Mouse (Mus musculus): ENCODE data around the gene Cers4. TPM values are rescaled to one million over a fixed set of nuclear protein-coding genes. Genes with fewer than 3 reads are reported as not detected.

Gene Cers4
- polyA plus RNA-seq, 1 experiment from 2014 or later: 37.6 TPM

DNA sequence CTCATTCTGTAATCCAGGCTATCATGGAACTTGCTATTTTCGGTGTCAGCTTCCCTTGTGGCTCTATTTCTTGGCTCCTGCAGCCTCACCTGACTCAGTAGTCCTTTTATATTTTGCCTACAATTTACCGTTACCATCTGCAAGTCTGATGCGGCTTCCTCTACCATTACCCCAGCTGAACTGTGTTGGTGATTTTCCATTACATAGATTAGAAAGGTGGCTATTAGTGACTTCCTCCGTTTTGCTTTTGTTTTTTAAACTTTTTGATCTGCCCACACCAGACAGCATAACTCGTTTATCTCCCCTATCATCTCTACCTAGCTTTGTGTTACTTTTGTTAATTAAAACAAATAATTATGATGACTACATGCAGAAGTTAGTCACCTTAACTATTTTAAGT, 14.7 kb downstream of the Cers4 start:
- H3K9me3 ChIP-seq: no peaks in the 10 kb centered on the region
- no peak overlapping the region for H3K27ac ChIP-seq
- H3K9ac ChIP-seq (replicated peaks): no peak overlapping the region
- peaks cover 2% of the 10 kb centered on the region; the same call in 1 of the 2 replicates for H3K36me3 ChIP-seq
- no peak for ATAC-seq
- peaks cover 17% of the 10 kb centered on the region for H3K4me1 ChIP-seq (replicated peaks)
- WGBS: 85% methylated on average over 5 of the region's 5 CpGs
- H3K4me3 ChIP-seq (replicated peaks): no peak overlapping the region
- H3K4me2 ChIP-seq (replicated peaks): no peak overlapping the region
- no peaks in the 10 kb centered on the region for H3K27me3 ChIP-seq

- Histone ChIP-seq H3K27me3 (no peaks in the 10 kb centered on the region), H3K9ac (replicated peaks) (no peak overlapping the region), H3K27ac (no peak overlapping the region), H3K36me3 (no peaks in the 10 kb centered on the region), H3K4me1 (replicated peaks) (peaks cover 18% of the 10 kb centered on the region), H3K4me2 (replicated peaks) (no peak overlapping the region), H3K9me3 (no peaks in the 10 kb centered on the region), H3K4me3 (replicated peaks) (no peak overlapping the region)
- ATAC-seq: no peak
- 86% methylated on average over 4 of the region's 4 CpGs for WGBS
Observed at GRCm38 (mm10) chr8:4510824-4511223, 18.0 kb downstream of the Cers4 start.

DNA sequence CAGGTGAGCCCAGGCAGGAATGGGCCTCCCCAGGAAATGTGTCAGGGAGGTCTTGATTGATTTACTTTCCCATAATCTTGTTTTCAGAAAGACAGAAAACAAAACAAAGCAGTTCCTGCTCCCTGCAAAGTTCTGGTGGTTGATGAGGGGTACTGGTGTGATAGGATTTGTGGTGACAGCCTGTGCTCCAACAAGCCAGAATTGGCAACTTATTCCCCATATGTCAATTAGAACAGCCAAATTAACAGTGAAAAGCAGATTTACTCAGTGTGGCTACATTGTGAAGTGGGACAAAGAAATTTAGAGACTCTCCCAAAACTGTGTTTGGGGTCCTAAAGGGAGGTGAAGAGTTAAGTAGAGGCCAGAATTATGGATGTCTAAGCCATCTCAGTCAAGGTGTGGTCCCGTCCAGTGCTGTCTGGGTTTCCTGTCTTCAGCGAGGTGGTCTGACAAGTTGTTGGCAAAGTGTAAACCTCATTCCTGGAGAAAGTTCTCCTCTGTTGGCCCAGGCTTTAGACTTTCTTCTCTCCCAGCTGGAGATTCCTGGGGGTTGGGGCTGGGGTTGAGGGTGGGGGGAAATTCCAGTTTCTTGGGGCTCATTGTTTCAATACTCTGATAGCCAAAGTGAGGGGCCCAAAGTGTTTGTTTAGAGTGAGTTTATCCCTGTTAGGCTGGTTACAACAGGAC, 18.7 kb downstream of the Cers4 start:
- no peak; the same call in 1 of the 2 replicates for ATAC-seq
- Histone ChIP-seq H3K4me3 (replicated peaks) (no peak overlapping the region), H3K9ac (replicated peaks) (no peak overlapping the region), H3K4me1 (replicated peaks) (peaks cover 18% of the 10 kb centered on the region), H3K4me2 (replicated peaks) (0 out of 2 replicates have a peak overlapping the region, but pooled peaks have one; percentile 2), H3K36me3 (no peaks in the 10 kb centered on the region), H3K27me3 (no peaks in the 10 kb centered on the region), H3K9me3 (no peaks in the 10 kb centered on the region), H3K27ac (peak overlapping the region; percentile 27)
- 17% methylated on average over 2 of the region's 2 CpGs for WGBS

DNA sequence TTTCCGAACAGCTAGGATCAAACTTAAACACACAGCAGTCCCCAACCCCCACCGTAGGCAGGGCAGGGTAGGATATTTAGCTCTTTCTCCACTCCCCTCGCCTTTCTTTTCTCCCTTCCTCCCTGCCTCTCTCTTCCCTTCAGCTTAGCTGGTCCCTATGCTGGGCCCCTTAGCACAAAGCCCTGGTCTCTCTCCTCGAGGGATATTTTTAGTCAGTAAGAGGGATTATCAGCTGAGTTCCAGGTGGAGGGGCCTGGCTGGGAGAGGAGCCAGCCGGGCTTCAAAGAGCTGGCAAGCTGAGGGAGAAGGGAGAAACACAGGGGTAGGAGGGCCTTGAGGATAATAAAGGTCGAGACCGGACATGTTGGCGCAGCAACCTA, 19.3 kb downstream of the Cers4 start:
- peak; percentile 83 for ATAC-seq
- Histone ChIP-seq H3K4me2 (replicated peaks) (0 out of 2 replicates have a peak overlapping the region, but pooled peaks have one; percentile 2), H3K4me1 (replicated peaks) (peaks cover 18% of the 10 kb centered on the region)

GRCm38 (mm10) chr8:4516162-4516561, 23.3 kb downstream of the Cers4 start:
- Histone ChIP-seq H3K27ac (no peak overlapping the region), H3K9ac (replicated peaks) (no peak overlapping the region), H3K4me2 (replicated peaks) (no peak overlapping the region), H3K4me1 (replicated peaks) (peaks cover 14% of the 10 kb centered on the region), H3K27me3 (no peaks in the 10 kb centered on the region), H3K4me3 (replicated peaks) (no peak overlapping the region), H3K36me3 (peaks cover 43% of the 10 kb centered on the region), H3K9me3 (no peaks in the 10 kb centered on the region)
- ATAC-seq: no peak
- 86% methylated on average over 2 of the region's 2 CpGs for WGBS

More for the DNA sequence above, 19.3 kb downstream of the Cers4 start:
- no peaks in the 10 kb centered on the region for H3K27me3 ChIP-seq
- 2% methylated on average over 8 of the region's 8 CpGs for WGBS
- peaks cover 5% of the 10 kb centered on the region for H3K36me3 ChIP-seq
- H3K27ac ChIP-seq: peak overlapping the region; percentile 27
- H3K9ac ChIP-seq (replicated peaks): no peak overlapping the region
- no peaks in the 10 kb centered on the region for H3K9me3 ChIP-seq
- no peak overlapping the region for H3K4me3 ChIP-seq (replicated peaks)

DNA sequence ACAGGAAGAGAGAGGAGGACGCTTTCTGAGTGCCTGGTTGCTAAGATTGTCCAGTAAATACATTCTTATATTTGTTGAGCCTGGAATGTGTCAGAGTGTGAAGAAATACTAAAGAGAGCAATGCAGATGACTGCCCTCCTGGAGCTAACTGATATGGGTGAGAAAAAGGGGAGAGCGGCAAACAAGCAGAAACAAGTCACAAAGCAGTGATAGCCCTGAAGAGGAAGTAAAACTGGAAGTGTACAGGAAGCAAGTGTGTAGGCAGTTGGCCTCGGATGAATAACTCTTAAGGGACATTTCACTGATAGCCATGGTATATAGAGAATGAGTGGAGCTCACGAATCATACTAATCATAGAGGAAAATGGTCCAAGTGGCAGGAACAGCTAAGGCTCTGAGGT, 28.6 kb downstream of the Cers4 start:
- Histone ChIP-seq H3K4me1 (replicated peaks) (no peaks in the 10 kb centered on the region), H3K27ac (no peak overlapping the region), H3K27me3 (no peaks in the 10 kb centered on the region), H3K4me2 (replicated peaks) (no peak overlapping the region), H3K9me3 (no peaks in the 10 kb centered on the region), H3K36me3 (peaks cover 71% of the 10 kb centered on the region), H3K4me3 (replicated peaks) (no peak overlapping the region), H3K9ac (replicated peaks) (no peak overlapping the region)
- 93% methylated on average over 4 of the region's 4 CpGs for WGBS
- no peak for ATAC-seq

GRCm38 (mm10) chr8:4523525-4523924, 30.7 kb downstream of the Cers4 start:
- 95% methylated on average over 10 of the region's 10 CpGs for WGBS
- ATAC-seq: no peak
- peaks cover 52% of the 10 kb centered on the region for H3K36me3 ChIP-seq

More at GRCm38 (mm10) chr8:4523525-4523924, 30.7 kb downstream of the Cers4 start:
- Histone ChIP-seq H3K9ac (replicated peaks) (no peak overlapping the region), H3K4me3 (replicated peaks) (no peak overlapping the region), H3K4me1 (replicated peaks) (no peaks in the 10 kb centered on the region), H3K27me3 (no peaks in the 10 kb centered on the region), H3K4me2 (replicated peaks) (no peak overlapping the region), H3K9me3 (no peaks in the 10 kb centered on the region), H3K27ac (no peak overlapping the region)

Other genes with a start within 250 kb of the Cers4 start
- 8.0 and 8.5 TPM in 2 replicates for gene Tgfbr3l, start 244.8 kb upstream of the Cers4 start, polyA plus RNA-seq (2015; fragmentation: Nextera tagmentation; extraction: Ambion mirVana)
- 62.7 and 64.1 TPM in 2 replicates for gene Snapc2, start 239.9 kb upstream of the Cers4 start, polyA plus RNA-seq (2015; fragmentation: Nextera tagmentation; extraction: Ambion mirVana)
- 245 and 257 TPM in 2 replicates for gene Ctxn1, start 233.8 kb upstream of the Cers4 start, polyA plus RNA-seq (2015; fragmentation: Nextera tagmentation; extraction: Ambion mirVana)
- 44.5 and 45.1 TPM in 2 replicates for gene Timm44, start 217.1 kb upstream of the Cers4 start, polyA plus RNA-seq (2015; fragmentation: Nextera tagmentation; extraction: Ambion mirVana)
- gene Ccl25, start 167.8 kb upstream of the Cers4 start, polyA plus RNA-seq (2015; fragmentation: Nextera tagmentation; extraction: Ambion mirVana): 20.0 and 23.2 TPM in 2 replicates
- gene Elavl1, start 167.6 kb upstream of the Cers4 start, polyA plus RNA-seq (2015; fragmentation: Nextera tagmentation; extraction: Ambion mirVana): 152 and 163 TPM in 2 replicates
- 17.7 and 17.9 TPM in 2 replicates for gene Zfp958, start 120.1 kb downstream of the Cers4 start, polyA plus RNA-seq (2015; fragmentation: Nextera tagmentation; extraction: Ambion mirVana)